Mouse (Mus musculus) spleen, adult 2 months (tissue): ENCODE data around the gene Adam33. TPM values are rescaled to one million over a fixed set of nuclear protein-coding genes. Genes with fewer than 3 reads are reported as not detected.

Experiments
- DNase-seq, 2 experiments: peaks; one replicate each; pipeline versions ENCODE4 v3.0.0 to v3.0.0-alpha.2; 2012 to 2021; ENCODE audit warnings: low spot score in 2 of 2, low read depth in 1 of 2
- H3K27ac ChIP-seq: fragments of 200-500 bp; 2 replicates; pipeline ENCODE4 v1.5.1; 2012; ENCODE audit warnings: low read length, inconsistent platforms; ENCODE audit not compliant: insufficient read depth
- H3K27me3 ChIP-seq: fragments of 200-500 bp; 2 replicates; pipeline ENCODE4 v1.6.1; 2012; ENCODE audit warnings: mild to moderate bottlenecking, moderate library complexity, low read length, inconsistent platforms; ENCODE audit not compliant: control insufficient read depth, insufficient read depth
- H3K36me3 ChIP-seq: fragments of 200-500 bp; 2 replicates; pipeline ENCODE4 v1.6.1; 2012; ENCODE audit warnings: mild to moderate bottlenecking, low read length, inconsistent platforms; ENCODE audit not compliant: control insufficient read depth, insufficient read depth
- H3K4me1 ChIP-seq: fragments of 200-500 bp; 2 replicates; pipeline ENCODE4 v1.6.1; 2011; ENCODE audit warnings: inconsistent platforms; ENCODE audit not compliant: control insufficient read depth, insufficient read depth, insufficient read length
- H3K4me3 ChIP-seq: fragments of 200-500 bp; 2 replicates; pipeline ENCODE4 v1.5.1; 2011; ENCODE audit warnings: mild to moderate bottlenecking, inconsistent platforms; ENCODE audit not compliant: insufficient read depth, insufficient read length; ENCODE audit errors: extremely low read depth
- CTCF ChIP-seq: fragments of 200-500 bp; IDR thresholded peaks from 2 replicates; pipeline ENCODE4 v1.5.1; 2011; ENCODE audit warnings: mild to moderate bottlenecking, inconsistent platforms; ENCODE audit not compliant: insufficient read depth, insufficient read length, insufficient replicate concordance; ENCODE audit errors: extremely low read depth
- POLR2A ChIP-seq: fragments of 200-500 bp; IDR thresholded peaks from 2 replicates; pipeline ENCODE4 v1.6.1; 2011; ENCODE audit warnings: low read depth, low read length, inconsistent platforms
- WGBS: fragments of 180-500 bp; shearing (Covaris S2); methylation state at CpG from one replicate; pipeline ENCODE4 v1.1.7; 2018; 5-methylcytosine and 5-hydroxymethylcytosine counted together
- polyA plus RNA-seq: library from polyadenylated mRNA; depleted of rRNA; stranded (reverse); fragments of >200 nt; gene quantifications from 2 replicates; pipeline ENCODE4 v1.2.3, GENCODE M21; 2012

Gene Adam33
- polyA plus RNA-seq, 1 experiment: 17.5 TPM

DNA sequence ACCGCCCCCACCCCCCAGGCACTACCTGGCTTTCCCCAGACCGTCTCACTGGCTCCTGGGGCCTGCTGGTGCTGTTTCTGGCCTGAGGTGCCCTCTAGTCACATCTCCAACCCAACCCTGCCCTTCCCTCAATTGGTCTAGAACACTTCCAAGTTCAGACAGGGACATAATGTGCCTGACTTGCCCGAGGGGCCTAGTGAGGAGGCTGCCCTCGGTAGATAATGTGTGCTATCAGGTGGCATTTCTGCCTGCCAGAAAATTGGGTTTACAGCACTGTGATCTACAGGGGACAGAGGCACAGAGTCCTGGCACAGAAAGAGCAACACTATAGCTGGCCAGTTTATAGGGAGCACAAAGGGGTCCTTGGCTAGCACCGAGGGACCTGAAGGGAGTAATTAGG is 11.6 kb downstream of the Adam33 start:
- 79% methylated on average over 5 of the region's 5 CpGs for WGBS
- Histone ChIP-seq H3K36me3 (no peaks in the 10 kb centered on the region), H3K4me1 (no peaks in the 10 kb centered on the region), H3K27ac (no peak overlapping the region), H3K27me3 (peaks cover 8% of the 10 kb centered on the region; the same call in 1 of the 2 replicates), H3K4me3 (no peak overlapping the region)
- DNase-seq: no peak
- no peak for TF ChIP-seq POLR2A
- no peak for TF ChIP-seq CTCF

DNA sequence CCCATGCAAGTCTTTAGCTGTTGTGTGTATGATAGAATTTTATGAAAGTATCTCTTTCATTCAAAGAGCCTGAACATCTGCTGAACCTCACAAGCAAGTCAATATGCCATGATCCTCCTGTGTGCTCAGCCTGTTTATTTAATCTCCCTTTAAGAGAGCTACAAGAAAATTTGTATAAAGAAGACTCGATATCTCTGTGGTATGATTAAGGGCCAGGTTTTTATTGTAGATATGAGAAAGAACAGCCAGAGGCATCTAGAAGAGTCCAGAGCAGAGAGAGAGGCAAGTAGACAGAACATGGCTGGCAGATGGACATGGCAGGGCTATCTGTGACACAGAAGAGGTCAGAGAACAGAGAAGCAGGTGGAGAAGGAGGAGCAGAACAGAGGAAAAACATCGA is 17.6 kb downstream of the Adam33 start:
- no peak for DNase-seq
- Histone ChIP-seq H3K4me3 (no peak overlapping the region), H3K27me3 (no peaks in the 10 kb centered on the region; the same call in 1 of the 2 replicates), H3K27ac (no peak overlapping the region), H3K36me3 (no peaks in the 10 kb centered on the region), H3K4me1 (no peaks in the 10 kb centered on the region; the same call in 1 of the 2 replicates)
- WGBS: 81% methylated on average over 2 of the region's 2 CpGs
- no peak for TF ChIP-seq CTCF
- TF ChIP-seq POLR2A: no peak

DNA sequence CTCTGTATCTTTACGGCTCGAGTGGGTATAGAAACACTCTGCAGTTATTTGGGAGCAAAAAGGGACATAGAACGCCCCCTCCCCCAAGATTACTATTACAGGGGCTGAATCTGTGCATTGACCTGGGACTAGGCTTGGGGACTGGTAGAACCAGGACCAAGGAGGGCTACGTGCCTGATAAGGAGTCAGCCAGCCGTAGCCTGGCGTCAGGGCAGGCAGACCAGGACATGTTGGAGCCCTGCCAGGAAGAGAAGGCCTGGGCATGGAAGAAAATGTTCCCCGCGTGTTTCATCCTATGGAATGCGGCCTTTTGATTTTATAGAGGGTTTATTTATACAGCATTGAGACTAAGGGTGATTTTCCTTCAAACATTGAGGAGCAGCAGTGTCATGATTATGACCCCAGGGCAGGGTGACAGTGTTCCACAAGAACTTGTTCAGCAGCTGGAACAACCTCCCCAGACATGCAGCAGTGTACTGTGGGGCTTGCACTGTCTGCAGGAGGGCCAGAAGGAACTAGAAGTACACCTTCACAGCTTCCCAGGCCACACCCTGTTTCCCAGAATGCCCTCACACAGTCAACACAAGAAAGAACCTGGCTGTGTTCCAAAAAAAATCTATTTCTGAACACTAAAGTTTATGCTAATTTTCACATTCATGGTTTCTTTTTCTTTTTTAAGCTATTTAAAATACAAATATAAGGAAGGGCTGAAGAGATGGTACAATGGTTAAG is 18.5 kb downstream of the Adam33 start:
- Histone ChIP-seq H3K4me3 (no peak overlapping the region), H3K36me3 (no peaks in the 10 kb centered on the region), H3K27me3 (no peaks in the 10 kb centered on the region; the same call in 1 of the 2 replicates), H3K4me1 (no peaks in the 10 kb centered on the region; the same call in 1 of the 2 replicates), H3K27ac (no peak overlapping the region)
- TF ChIP-seq POLR2A (no peak), CTCF (no peak)
- DNase-seq: no peak
- 87% methylated on average over 9 of the region's 9 CpGs for WGBS

DNA sequence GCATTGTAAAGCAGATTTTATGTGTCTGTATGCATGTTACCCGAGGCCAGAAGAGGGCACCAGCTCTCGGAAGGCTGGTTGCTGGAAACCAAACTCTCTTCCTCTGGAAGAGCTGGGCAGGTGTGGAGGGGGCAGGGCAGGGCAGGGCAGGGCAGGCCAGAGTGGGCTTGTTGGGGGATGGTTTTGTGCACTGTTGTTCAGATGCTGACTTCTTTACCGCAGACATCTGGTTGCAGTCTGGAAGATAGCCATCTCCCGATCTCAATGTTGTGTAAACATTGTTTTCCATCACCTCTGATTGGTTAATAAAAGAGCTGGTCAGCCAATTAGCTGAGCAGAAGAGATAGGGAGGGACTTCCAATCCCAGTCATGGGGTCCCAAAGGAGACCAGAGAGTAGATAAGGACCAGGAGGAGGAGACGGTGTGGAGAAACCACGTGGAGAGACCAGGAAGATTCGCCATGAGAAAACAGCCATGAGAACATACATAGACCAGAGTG is 19.2 kb downstream of the Adam33 start:
- H3K27me3 ChIP-seq: no peaks in the 10 kb centered on the region; the same call in 1 of the 2 replicates

DNA sequence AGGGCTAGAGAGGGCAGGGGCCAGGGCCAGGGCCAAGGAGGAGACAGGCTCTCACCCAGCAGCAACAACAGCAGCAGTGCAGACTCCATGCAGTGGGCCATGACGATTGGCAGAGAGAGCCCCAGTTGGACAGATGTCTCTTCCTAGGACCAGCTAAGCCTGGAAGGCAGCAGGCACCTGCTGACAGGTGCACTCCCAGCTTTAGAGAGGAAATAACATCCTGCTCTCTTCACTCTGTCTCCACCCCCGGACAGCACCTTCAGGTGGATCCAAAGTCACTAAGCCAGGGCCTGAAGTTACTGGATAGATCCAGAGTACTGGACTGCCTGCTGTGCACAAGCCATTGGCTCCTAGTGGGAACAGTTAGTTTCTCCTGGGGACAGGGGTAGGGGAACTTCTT is 20.6 kb downstream of the Adam33 start, which contains the start of gene Gfra4:
Gfra4 (minus strand) TSS at position 101 of the 400 bp plus-strand sequence.
- no peaks in the 10 kb centered on the region; the same call in 1 of the 2 replicates for H3K27me3 ChIP-seq
- DNase-seq: no peak
- H3K4me3 ChIP-seq: no peak within 1 kb of the TSS
- 81% methylated on average over 2 of the region's 2 CpGs for WGBS
- TF ChIP-seq CTCF: no peak
- no peak for TF ChIP-seq POLR2A
- H3K27ac ChIP-seq: no peak within 1 kb of the TSS
- no peaks in the 10 kb centered on the region for H3K36me3 ChIP-seq
- no peaks in the 10 kb centered on the region; the same call in 1 of the 2 replicates for H3K4me1 ChIP-seq

More for the DNA sequence above, 19.2 kb downstream of the Adam33 start:
- Histone ChIP-seq H3K4me1 (no peaks in the 10 kb centered on the region; the same call in 1 of the 2 replicates), H3K36me3 (no peaks in the 10 kb centered on the region), H3K27ac (no peak overlapping the region), H3K4me3 (no peak overlapping the region)
- 35% methylated on average over 7 of the region's 7 CpGs for WGBS
- TF ChIP-seq POLR2A (no peak), CTCF (no peak)
- no peak for DNase-seq

DNA sequence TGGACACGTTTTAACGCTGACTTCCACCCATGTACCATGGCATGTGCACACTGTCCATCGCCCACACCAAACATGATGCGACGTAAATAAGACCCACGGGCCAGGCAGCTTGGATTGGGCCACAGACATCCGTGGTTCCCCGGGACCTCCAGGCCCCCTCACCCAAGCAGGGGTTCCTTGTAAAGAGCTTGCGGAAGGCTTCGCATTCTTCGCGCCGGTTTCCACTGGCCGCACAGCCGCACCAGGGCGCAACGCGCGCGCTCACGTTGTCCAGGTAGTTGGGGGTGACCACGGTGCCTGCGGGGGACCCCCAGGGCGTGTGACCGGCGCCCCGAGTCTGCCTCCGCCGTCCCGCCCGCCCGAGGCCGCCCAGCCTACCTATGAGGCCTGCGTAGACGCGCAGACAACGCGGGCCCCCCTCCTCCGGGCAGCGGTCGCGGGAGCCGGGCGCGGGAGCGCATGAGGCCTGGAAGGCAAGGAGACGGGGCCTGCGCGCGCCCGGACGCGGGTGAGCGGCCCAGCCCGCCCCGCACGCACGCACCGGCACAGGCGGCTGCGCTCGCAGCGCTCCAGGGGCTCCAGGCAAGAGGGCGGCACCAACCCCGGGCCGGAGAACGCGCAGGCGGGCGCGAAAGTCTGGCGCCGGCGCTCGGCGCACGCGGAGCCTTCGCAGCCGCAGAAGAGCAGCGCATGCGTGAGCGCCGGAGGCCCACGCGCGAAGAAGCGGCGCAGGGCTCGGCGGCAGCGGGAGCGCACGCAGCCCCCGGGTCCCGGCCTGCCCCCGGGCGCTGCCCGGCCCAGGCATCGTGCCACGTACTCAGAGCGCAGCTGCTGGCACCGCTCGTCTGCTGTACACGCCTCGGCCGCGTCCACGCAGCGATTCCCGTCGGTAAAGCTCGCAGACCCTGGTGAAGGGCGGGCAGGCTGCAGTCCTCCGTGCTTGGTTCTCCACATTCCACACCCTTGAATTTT is 22.5 kb downstream of the Adam33 start:
- peak overlapping the region; percentile 14; the same call in 1 of the 2 replicates for H3K4me3 ChIP-seq
- H3K36me3 ChIP-seq: no peaks in the 10 kb centered on the region
- WGBS: 6% methylated on average over 105 of the region's 115 CpGs
- no peaks in the 10 kb centered on the region; the same call in 1 of the 2 replicates for H3K4me1 ChIP-seq
- no peak for TF ChIP-seq CTCF
- no peak for TF ChIP-seq POLR2A
- no peaks in the 10 kb centered on the region; the same call in 1 of the 2 replicates for H3K27me3 ChIP-seq
- no peak for DNase-seq
- no peak overlapping the region for H3K27ac ChIP-seq
